Mouse (Mus musculus) liver, embryonic 16.5 days (tissue): ENCODE results near the gene Slc22a13. TPM values are rescaled to one million over a fixed set of nuclear protein-coding genes. Genes with fewer than 3 reads are reported as not detected.

ENCODE experiments used
- ATAC-seq: fragments of 200-750 bp; cut with Nextera tagmentation; 2 replicates; pipeline ENCODE4 v1.8.0; 2017; ENCODE audit warnings: low read depth, mild to moderate bottlenecking, moderate number of reproducible peaks, moderate library complexity
- H3K27ac ChIP-seq: fragments of 300-500 bp; sonication (generic); 2 replicates; pipeline ENCODE4 v1.5.1; 2014; ENCODE audit warnings: mild to moderate bottlenecking, low read length
- H3K27me3 ChIP-seq: fragments of 300-500 bp; sonication (generic); 2 replicates; pipeline ENCODE4 v1.6.1; 2014; ENCODE audit warnings: low read depth, low read length, mixed read lengths; ENCODE audit not compliant: control insufficient read depth, insufficient read depth
- H3K36me3 ChIP-seq: fragments of 300-500 bp; sonication (generic); 2 replicates; pipeline ENCODE4 v1.6.1; 2014; ENCODE audit warnings: mild to moderate bottlenecking; ENCODE audit not compliant: control insufficient read depth, insufficient read depth
- H3K4me1 ChIP-seq: fragments of 300-500 bp; sonication (generic); 2 replicates; pipeline ENCODE4 v1.6.1; 2014; ENCODE audit warnings: low read depth, low read length, mixed read lengths; ENCODE audit not compliant: control insufficient read depth
- H3K4me2 ChIP-seq: fragments of 300-500 bp; sonication (generic); 2 replicates; pipeline ENCODE4 v1.6.1; 2014; ENCODE audit warnings: low read depth, low read length, mixed read lengths
- H3K4me3 ChIP-seq: fragments of 300-500 bp; sonication (generic); 2 replicates; pipeline ENCODE4 v1.5.1; 2014; ENCODE audit warnings: low read depth, mild to moderate bottlenecking, low read length
- H3K9ac ChIP-seq: fragments of 300-500 bp; sonication (generic); 2 replicates; pipeline ENCODE4 v1.6.1; 2014; ENCODE audit warnings: low read depth, low read length
- H3K9me3 ChIP-seq: fragments of 300-500 bp; sonication (generic); replicated peaks from 2 replicates; pipeline ENCODE4 v1.6.1; 2016; ENCODE audit warnings: low read length; ENCODE audit not compliant: control insufficient read depth
- WGBS: fragments of 180-500 bp; shearing (Covaris S2); extraction: QIAGEN DNeasy Blood & Tissue Kit; methylation state at CpG from one replicate; pipeline ENCODE4 v1.1.7; 2014; ENCODE audit not compliant: insufficient replicate concordance; 5-methylcytosine and 5-hydroxymethylcytosine counted together
- polyA plus RNA-seq: library from polyadenylated mRNA; unstranded; fragments of >200 nt; fragmentation: Nextera tagmentation; extraction: Ambion mirVana; gene quantifications from 2 replicates; pipeline ENCODE4 v1.2.1, GENCODE M21; 2015

The Slc22a13 gene
- polyA plus RNA-seq, 1 experiment from 2014 or later = 0.08 TPM

DNA sequence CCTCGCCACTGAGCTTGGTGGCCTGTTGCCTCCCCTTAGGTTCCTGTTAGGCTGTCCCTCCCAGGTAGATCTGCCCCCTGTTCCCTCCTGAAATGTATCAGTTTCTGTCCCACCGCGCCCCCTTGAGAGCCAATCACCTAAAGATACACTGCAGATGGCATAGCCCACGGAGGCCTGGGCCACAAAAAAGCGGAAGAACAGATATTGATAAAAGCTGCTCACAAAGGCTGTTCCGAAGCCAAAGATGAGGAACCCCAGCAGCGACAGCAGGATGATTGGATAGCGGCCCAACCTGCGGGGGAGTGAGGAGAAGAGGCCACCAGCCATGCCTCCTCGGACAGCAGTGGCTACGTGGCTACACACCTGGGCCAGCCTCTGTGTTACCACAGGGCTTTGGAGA is 29.6 kb downstream of the Slc22a13 start:
- no peak overlapping the region for H3K9ac ChIP-seq
- no peaks in the 10 kb centered on the region for H3K4me1 ChIP-seq
- no peak overlapping the region for H3K4me2 ChIP-seq
- no peak for ATAC-seq
- H3K27ac ChIP-seq = no peak overlapping the region
- no peak overlapping the region for H3K4me3 ChIP-seq
- H3K36me3 ChIP-seq = no peaks in the 10 kb centered on the region
- no peaks in the 10 kb centered on the region for H3K9me3 ChIP-seq
- WGBS = 71% methylated on average over 11 of the region's 11 CpGs
- H3K27me3 ChIP-seq = no peaks in the 10 kb centered on the region

DNA sequence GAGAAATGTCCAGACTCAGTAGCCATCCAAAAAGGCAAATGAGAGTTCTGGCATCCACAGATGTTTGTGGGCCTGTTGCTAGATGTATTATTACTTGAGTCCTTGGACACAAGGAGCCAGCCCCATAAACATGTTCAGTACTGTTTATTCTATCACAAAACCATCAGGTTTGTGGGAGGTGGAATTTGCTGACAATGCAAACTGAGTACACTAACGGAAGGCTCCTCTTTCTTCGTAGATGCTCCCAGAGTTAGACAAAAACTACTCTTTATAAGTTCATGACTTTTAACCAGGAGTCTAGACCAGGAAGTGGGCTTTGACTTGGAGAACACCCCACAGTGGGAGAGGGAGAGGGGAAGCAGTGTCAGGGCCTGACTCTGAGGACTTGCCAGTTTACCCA is 41.3 kb downstream of the Slc22a13 start:
- H3K27me3 ChIP-seq = no peaks in the 10 kb centered on the region
- H3K27ac ChIP-seq = no peak overlapping the region
- no peak for ATAC-seq
- H3K9me3 ChIP-seq = no peaks in the 10 kb centered on the region
- H3K9ac ChIP-seq = no peak overlapping the region
- H3K4me1 ChIP-seq = no peaks in the 10 kb centered on the region; the same call in 1 of the 2 replicates
- no peak overlapping the region for H3K4me3 ChIP-seq
- H3K4me2 ChIP-seq = no peak overlapping the region
- H3K36me3 ChIP-seq = no peaks in the 10 kb centered on the region
- WGBS = 79% methylated on average over 2 of the region's 2 CpGs

DNA sequence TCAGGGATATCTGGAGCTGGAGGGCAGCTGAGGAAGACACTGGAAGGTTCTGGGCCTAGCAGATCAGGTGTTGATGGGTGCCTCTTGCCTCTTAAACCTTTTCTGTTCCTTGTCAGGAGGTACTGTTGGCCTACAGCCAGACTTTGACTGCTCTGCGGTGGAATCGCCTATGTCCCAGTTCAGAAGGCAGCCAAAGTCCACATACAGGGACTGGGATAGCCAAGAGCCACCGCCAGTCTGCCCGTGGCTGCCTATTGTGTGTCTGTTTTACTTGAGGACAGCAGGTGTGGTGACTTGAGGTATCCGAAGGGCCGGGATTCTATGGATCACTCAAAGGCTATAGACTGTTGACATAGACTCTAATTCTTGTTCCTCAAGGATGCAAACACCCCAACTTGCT is 43.4 kb downstream of the Slc22a13 start:
- Histone ChIP-seq H3K4me2 (no peak overlapping the region), H3K27ac (peak overlapping the region; percentile 79), H3K9me3 (no peaks in the 10 kb centered on the region), H3K4me1 (no peaks in the 10 kb centered on the region; the same call in 1 of the 2 replicates), H3K4me3 (no peak overlapping the region), H3K36me3 (no peaks in the 10 kb centered on the region), H3K27me3 (no peaks in the 10 kb centered on the region), H3K9ac (no peak overlapping the region)
- peak; percentile 50 for ATAC-seq
- WGBS = 59% methylated on average over 6 of the region's 6 CpGs

DNA sequence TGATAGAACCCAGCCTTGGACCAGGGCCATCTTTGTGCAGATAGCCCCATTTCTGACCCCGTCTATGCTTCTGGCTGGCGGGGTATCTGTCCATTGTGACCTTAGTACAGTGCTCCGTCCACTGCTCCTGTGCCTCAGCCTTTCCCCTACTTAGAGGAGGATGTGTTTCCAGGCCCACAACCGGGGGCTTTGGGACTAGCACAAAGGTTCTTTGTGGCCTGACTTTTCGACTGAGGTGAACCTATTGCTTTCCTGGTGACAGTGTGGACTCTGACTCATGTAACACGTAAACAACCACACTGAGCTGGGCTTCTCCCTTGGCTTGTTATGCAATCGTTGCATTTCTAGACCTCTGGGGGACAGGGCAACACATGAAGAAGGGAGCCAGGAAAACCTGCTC is 44.2 kb downstream of the Slc22a13 start:
- Histone ChIP-seq H3K36me3 (no peaks in the 10 kb centered on the region), H3K27me3 (no peaks in the 10 kb centered on the region), H3K9me3 (no peaks in the 10 kb centered on the region), H3K4me1 (no peaks in the 10 kb centered on the region; the same call in 1 of the 2 replicates), H3K4me2 (no peak overlapping the region), H3K9ac (no peak overlapping the region), H3K27ac (peak overlapping the region; percentile 79), H3K4me3 (no peak overlapping the region)
- peak; percentile 85 for ATAC-seq
- 56% methylated on average over 7 of the region's 7 CpGs for WGBS

DNA sequence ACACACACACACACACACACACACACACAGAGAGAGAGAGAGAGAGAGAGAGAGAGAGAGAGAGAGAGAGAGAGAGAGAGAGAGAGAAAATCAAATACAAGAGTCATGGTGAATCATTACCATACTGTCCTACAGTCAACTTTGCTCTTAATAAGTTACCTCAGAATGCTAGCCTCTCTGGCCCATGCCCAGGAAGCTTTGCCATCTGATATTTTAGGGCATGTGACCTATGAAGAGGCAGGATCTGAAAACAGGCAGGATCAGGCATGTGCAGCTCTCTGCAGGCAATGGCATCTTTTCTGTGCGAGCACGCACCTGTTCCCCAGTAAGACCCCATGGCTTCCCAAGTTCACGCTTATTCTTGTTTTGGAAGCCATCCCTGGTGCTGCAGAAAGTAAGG is 48.2 kb downstream of the Slc22a13 start:
- Histone ChIP-seq H3K36me3 (no peaks in the 10 kb centered on the region), H3K9ac (no peak overlapping the region), H3K4me3 (no peak overlapping the region), H3K9me3 (no peaks in the 10 kb centered on the region), H3K4me1 (no peaks in the 10 kb centered on the region; the same call in 1 of the 2 replicates), H3K4me2 (no peak overlapping the region), H3K27me3 (peaks cover 10% of the 10 kb centered on the region), H3K27ac (peak overlapping the region; percentile 67)
- peak; percentile 33; the same call in 1 of the 2 replicates for ATAC-seq
- WGBS = 64% methylated on average over 3 of the region's 3 CpGs

DNA sequence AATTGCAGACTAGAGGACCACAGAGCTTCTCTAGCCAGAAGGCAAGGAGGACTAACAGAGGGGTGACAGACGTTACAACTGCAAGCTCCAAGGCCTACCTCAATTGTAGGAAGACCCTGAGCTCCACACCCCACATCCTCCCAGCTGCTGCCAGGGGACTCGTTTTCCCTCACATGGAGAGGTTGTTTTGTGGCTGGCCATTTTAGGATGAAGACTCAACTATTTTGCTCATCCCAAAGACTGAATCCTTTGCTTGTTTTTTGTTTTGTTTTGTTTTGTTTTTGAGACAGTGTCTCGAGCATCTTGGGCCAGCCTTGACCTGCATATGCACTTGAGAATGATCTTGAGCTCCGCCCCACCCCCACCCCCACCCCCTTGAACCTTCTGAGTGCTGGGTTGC is 50.0 kb downstream of the Slc22a13 start, which contains the start of gene Gm47289:
Gene Gm47289, plus strand, starts transcription at position 301 of the 400 bp plus-strand sequence.
- no peak for ATAC-seq

DNA sequence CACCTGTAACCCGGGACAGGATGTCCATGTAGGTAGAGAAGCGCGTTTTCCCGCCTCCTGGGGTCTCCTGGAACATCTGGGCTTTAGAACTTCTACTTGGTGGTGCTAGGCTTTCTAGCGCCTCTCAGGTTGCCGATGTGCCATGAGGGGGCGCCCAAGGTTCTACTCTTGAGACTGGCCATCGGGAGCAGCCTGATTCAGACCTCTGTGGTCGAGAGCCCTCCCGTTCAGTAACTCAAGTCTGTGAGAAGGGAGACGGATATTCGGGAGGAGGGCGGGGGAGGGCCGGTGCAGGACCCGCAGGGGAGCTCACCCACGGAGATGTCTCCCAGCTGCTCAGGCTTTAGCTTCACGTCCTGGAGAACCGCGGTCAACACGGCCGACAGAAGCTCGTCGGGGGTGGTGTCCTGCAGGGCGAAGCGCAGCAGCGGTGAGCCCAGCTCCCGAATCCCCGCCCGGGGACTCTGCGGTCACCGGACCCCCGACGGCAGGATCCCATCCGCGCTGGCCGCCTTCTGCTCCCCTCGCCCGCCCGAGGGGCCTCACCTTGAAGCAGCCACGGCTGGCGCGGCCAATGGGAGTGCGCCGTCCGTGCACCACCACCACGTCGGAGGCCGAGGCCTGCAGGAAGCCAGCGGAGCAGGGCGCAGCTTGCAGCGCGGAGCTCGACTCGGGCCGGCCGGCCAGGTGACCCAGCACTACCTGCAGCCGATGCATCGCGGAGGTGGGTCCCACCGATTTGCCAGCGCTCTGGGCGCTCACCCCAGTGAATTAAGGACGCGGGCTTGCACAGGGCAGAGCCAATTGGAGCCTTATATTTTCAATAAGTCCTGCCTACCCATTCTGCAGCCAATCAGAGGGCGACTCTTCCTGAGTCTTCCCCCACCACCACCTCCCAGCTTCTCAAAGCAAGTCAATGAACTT is 52.4 kb downstream of the Slc22a13 start, which contains the start of gene Acaa1b:
Gene Acaa1b, minus strand, starts transcription at position 816 of the 924 bp plus-strand sequence.
- Histone ChIP-seq H3K4me2 (peak within 1 kb of the TSS; percentile 50), H3K36me3 (no peaks in the 10 kb centered on the region), H3K9ac (no peak within 1 kb of the TSS), H3K27ac (no peak within 1 kb of the TSS), H3K4me3 (peak within 1 kb of the TSS; percentile 52), H3K27me3 (peaks cover 10% of the 10 kb centered on the region), H3K4me1 (no peaks in the 10 kb centered on the region; the same call in 1 of the 2 replicates), H3K9me3 (no peaks in the 10 kb centered on the region)
- peak; percentile 74 for ATAC-seq
- WGBS = 1% methylated on average over 65 of the region's 65 CpGs

More for the DNA sequence above, 50.0 kb downstream of the Slc22a13 start, which contains the start of gene Gm47289:
- Histone ChIP-seq H3K9ac (no peak within 1 kb of the TSS), H3K4me2 (no peak within 1 kb of the TSS), H3K27ac (no peak within 1 kb of the TSS), H3K9me3 (no peaks in the 10 kb centered on the region), H3K4me1 (no peaks in the 10 kb centered on the region; the same call in 1 of the 2 replicates), H3K27me3 (peaks cover 10% of the 10 kb centered on the region), H3K36me3 (no peaks in the 10 kb centered on the region), H3K4me3 (no peak within 1 kb of the TSS)
- 33% methylated on average over 4 of the region's 4 CpGs for WGBS

DNA sequence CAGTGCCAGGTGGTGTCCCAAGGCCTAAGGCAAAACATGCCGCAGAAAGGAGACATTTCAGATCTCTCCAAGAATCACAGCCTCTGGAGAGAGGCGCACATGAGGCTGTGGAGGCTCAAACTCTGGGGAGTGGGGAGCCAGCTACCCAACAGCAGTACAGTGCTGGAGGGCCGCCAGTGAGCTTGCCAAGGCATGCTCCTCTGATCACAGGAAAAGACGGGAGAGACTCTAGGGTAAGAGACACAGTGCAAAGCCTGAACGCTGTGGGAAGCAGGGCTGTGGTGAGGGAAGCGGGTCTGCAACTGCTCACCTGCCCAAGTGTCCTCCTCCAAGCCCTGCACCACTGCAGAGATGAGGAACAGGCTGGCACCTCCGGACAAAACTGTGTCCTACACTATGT is 53.1 kb downstream of the Slc22a13 start:
- Histone ChIP-seq H3K4me1 (no peaks in the 10 kb centered on the region; the same call in 1 of the 2 replicates), H3K36me3 (no peaks in the 10 kb centered on the region), H3K27me3 (peaks cover 10% of the 10 kb centered on the region), H3K9me3 (no peaks in the 10 kb centered on the region), H3K4me2 (peak overlapping the region; percentile 50), H3K27ac (no peak overlapping the region), H3K9ac (no peak overlapping the region), H3K4me3 (peak overlapping the region; percentile 52)
- ATAC-seq = no peak
- WGBS = 33% methylated on average over 7 of the region's 7 CpGs

DNA sequence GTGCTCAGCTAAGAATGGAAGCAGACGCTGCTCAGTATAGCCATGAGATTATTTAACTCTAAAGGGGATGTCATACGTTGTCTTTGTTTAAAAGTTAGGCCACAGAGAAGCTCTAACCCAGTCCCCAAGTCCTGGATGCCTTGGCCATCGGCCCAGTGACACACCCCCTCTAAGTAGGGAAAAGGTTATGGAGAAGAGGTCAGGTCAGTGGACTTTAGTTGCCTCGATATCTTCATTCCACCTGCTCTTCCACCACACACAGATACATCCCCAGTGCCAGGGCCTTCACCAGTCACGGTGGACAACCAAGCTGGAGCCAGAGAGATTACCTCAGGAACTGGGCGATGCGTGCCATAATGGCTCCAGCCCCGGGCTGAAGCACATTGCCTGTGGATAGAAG is 53.5 kb downstream of the Slc22a13 start:
- Histone ChIP-seq H3K4me3 (0 out of 2 replicates have a peak overlapping the region, but pooled peaks have one; percentile 52), H3K27ac (no peak overlapping the region), H3K9ac (no peak overlapping the region), H3K36me3 (no peaks in the 10 kb centered on the region), H3K9me3 (no peaks in the 10 kb centered on the region), H3K4me2 (peak overlapping the region; percentile 50; the same call in 1 of the 2 replicates), H3K4me1 (no peaks in the 10 kb centered on the region; the same call in 1 of the 2 replicates), H3K27me3 (peaks cover 10% of the 10 kb centered on the region)
- no peak for ATAC-seq
- WGBS = 50% methylated on average over 8 of the region's 8 CpGs
